Mouse (Mus musculus) stomach, embryonic 15.5 days (tissue): ENCODE measurements around the gene Ccl28. TPM values are rescaled to one million over a fixed set of nuclear protein-coding genes. Genes with fewer than 3 reads are reported as not detected.
A peak's percentile ranks its signal among the peaks of the same experiment; 100 is the strongest.

ENCODE experiments used
- ATAC-seq: fragments of 200-750 bp; cut with Nextera tagmentation; 2 replicates; pipeline ENCODE4 v1.8.0; 2017; ENCODE audit warnings: low read depth, moderate number of reproducible peaks, moderate TSS enrichment; ENCODE audit not compliant: insufficient read depth, low FRiP score
- H3K27ac ChIP-seq: fragments of 300-500 bp; sonication (generic); 2 replicates; pipeline ENCODE4 v1.5.1; 2015; ENCODE audit warnings: mild to moderate bottlenecking, inconsistent platforms
- H3K27me3 ChIP-seq: fragments of 300-500 bp; sonication (generic); replicated peaks from 2 replicates; pipeline ENCODE4 v1.6.1; 2015; ENCODE audit warnings: inconsistent platforms
- H3K36me3 ChIP-seq: fragments of 300-500 bp; sonication (generic); 2 replicates; pipeline ENCODE4 v1.6.1; 2015; ENCODE audit warnings: inconsistent platforms
- H3K4me1 ChIP-seq: fragments of 300-500 bp; sonication (generic); 2 replicates; pipeline ENCODE4 v1.6.1; 2015; ENCODE audit warnings: inconsistent platforms
- H3K4me2 ChIP-seq: fragments of 300-500 bp; sonication (generic); 2 replicates; pipeline ENCODE4 v1.6.1; 2015; ENCODE audit warnings: mild to moderate bottlenecking, inconsistent platforms
- H3K4me3 ChIP-seq: fragments of 300-500 bp; sonication (generic); replicated peaks from 2 replicates; pipeline ENCODE4 v1.5.1; 2015; ENCODE audit warnings: inconsistent platforms
- H3K9ac ChIP-seq: fragments of 300-500 bp; sonication (generic); 2 replicates; pipeline ENCODE4 v1.6.1; 2015; ENCODE audit warnings: inconsistent platforms
- H3K9me3 ChIP-seq: fragments of 300-500 bp; sonication (generic); 2 replicates; pipeline ENCODE4 v1.6.1; 2016; ENCODE audit warnings: inconsistent platforms
- WGBS: fragments of 180-500 bp; shearing (Covaris S2); methylation state at CpG from one replicate; pipeline ENCODE4 v1.1.7; 2015; 5-methylcytosine and 5-hydroxymethylcytosine counted together
- polyA plus RNA-seq: library from polyadenylated mRNA; unstranded; fragments of >200 nt; fragmentation: Nextera tagmentation; extraction: Ambion mirVana; gene quantifications from 2 replicates; pipeline ENCODE4 v1.2.1, GENCODE M21; 2015

The Ccl28 gene
- polyA plus RNA-seq, 1 experiment from 2014 or later: 0.10 TPM

DNA sequence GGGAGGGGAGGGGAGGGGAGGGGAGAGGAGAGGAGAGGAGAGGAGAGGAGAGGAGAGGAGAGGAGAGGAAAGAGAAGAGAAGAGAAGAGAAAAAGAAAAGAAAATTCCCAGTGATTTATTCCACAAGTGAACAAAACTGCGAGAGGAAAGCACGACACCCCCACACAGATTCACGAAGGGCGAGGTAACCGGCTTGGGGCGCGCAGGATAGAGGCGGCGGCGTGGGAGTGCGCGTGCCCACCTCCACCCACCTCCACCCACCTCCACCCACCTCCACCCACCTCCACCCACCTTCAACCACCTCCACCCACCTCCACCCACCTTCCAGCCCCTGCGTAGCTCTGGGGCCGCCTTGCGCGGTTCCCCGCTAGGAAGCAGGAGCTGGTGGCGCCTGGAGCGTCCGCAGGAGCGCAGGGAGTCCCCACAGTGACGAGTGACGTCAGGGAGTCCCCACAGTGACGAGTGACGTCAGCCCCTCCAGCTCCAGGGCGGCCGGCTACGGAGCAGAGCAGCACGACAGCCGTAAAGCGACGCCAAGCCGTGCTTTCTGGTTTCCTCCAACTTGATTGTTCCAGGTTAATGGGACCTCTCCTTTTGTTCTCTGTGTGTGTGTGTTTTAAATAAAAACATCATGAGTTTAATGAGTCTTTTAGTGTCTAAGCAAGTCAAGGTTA, 8.0 kb downstream of the Ccl28 start:
- no peaks in the 10 kb centered on the region for H3K9me3 ChIP-seq
- no peaks in the 10 kb centered on the region for H3K4me1 ChIP-seq
- no peak overlapping the region for H3K9ac ChIP-seq
- WGBS: 7% methylated on average over 33 of the region's 33 CpGs
- H3K27ac ChIP-seq: no peak overlapping the region
- peak overlapping the region; percentile 48 for H3K4me3 ChIP-seq
- H3K36me3 ChIP-seq: no peaks in the 10 kb centered on the region
- no peaks in the 10 kb centered on the region for H3K27me3 ChIP-seq
- peak; percentile 94 for ATAC-seq
- peak overlapping the region; percentile 54 for H3K4me2 ChIP-seq

DNA sequence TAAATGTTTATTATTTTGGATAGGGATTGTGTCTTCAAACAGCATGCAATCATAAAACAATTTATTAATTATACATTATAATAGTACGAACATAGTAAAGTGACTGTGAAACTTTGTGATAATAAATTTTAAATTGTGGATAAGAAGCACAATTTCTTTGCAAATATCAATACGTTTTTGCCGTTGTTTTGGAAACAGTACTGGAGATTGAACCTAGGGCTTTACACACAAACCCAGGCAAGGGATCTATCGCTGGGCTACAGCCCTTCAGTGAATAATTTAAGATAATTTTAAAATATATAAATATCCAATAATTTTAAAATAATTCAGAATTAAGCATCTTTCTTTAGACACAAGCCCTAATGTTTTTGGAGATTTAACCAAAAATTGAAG, 8.5 kb downstream of the Ccl28 start:
- peak overlapping the region; percentile 54; the same call in 1 of the 2 replicates for H3K4me2 ChIP-seq
- 82% methylated on average over 4 of the region's 4 CpGs for WGBS
- H3K36me3 ChIP-seq: no peaks in the 10 kb centered on the region
- ATAC-seq: no peak
- no peaks in the 10 kb centered on the region for H3K4me1 ChIP-seq
- H3K4me3 ChIP-seq: no peak overlapping the region
- no peaks in the 10 kb centered on the region for H3K9me3 ChIP-seq
- H3K9ac ChIP-seq: no peak overlapping the region
- H3K27me3 ChIP-seq: no peaks in the 10 kb centered on the region
- H3K27ac ChIP-seq: no peak overlapping the region

GRCm38 (mm10) chr13:119635496-119635895, 11.9 kb downstream of the Ccl28 start:
- no peaks in the 10 kb centered on the region for H3K9me3 ChIP-seq
- WGBS: 60% methylated on average over 2 of the region's 2 CpGs
- ATAC-seq: no peak
- no peak overlapping the region for H3K4me2 ChIP-seq
- H3K9ac ChIP-seq: no peak overlapping the region
- no peaks in the 10 kb centered on the region for H3K27me3 ChIP-seq
- H3K36me3 ChIP-seq: no peaks in the 10 kb centered on the region
- H3K4me1 ChIP-seq: no peaks in the 10 kb centered on the region
- no peak overlapping the region for H3K27ac ChIP-seq
- H3K4me3 ChIP-seq: no peak overlapping the region

GRCm38 (mm10) chr13:119637837-119638236, 14.2 kb downstream of the Ccl28 start:
- Histone ChIP-seq H3K27me3 (no peaks in the 10 kb centered on the region), H3K9ac (no peak overlapping the region), H3K27ac (no peak overlapping the region), H3K4me2 (no peak overlapping the region), H3K9me3 (no peaks in the 10 kb centered on the region), H3K36me3 (no peaks in the 10 kb centered on the region), H3K4me3 (no peak overlapping the region), H3K4me1 (no peaks in the 10 kb centered on the region)
- 75% methylated on average over 4 of the region's 4 CpGs for WGBS
- no peak for ATAC-seq

DNA sequence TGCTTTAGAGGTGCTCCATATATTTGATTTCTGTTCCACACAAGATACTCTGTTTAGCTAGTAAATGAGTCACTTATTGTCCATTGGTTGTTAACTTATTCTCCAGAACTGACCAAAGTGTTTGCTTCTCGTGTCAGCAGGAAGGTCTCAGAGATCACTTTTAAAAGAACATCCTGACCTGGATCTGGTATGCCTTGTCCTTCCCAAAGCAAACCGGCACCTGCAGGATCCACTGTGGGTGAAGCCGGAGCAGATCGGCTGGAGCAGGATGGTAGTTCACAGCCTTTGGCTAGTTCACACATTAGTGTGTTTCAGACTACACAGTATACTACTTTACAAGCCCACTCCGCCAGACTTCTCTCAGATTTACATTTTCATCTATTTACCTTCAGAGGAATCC, 14.8 kb downstream of the Ccl28 start:
- Histone ChIP-seq H3K4me2 (no peak overlapping the region), H3K27me3 (no peaks in the 10 kb centered on the region), H3K9ac (no peak overlapping the region), H3K36me3 (no peaks in the 10 kb centered on the region), H3K27ac (no peak overlapping the region), H3K9me3 (no peaks in the 10 kb centered on the region), H3K4me3 (no peak overlapping the region), H3K4me1 (no peaks in the 10 kb centered on the region)
- ATAC-seq: no peak
- WGBS: 82% methylated on average over 5 of the region's 5 CpGs

GRCm38 (mm10) chr13:119639302-119639701, 15.7 kb downstream of the Ccl28 start:
- Histone ChIP-seq H3K4me3 (no peak overlapping the region), H3K9ac (no peak overlapping the region), H3K9me3 (no peaks in the 10 kb centered on the region), H3K4me2 (no peak overlapping the region), H3K4me1 (no peaks in the 10 kb centered on the region), H3K27me3 (no peaks in the 10 kb centered on the region), H3K36me3 (no peaks in the 10 kb centered on the region), H3K27ac (no peak overlapping the region)
- ATAC-seq: no peak
- WGBS: 77% methylated on average over 5 of the region's 5 CpGs

DNA sequence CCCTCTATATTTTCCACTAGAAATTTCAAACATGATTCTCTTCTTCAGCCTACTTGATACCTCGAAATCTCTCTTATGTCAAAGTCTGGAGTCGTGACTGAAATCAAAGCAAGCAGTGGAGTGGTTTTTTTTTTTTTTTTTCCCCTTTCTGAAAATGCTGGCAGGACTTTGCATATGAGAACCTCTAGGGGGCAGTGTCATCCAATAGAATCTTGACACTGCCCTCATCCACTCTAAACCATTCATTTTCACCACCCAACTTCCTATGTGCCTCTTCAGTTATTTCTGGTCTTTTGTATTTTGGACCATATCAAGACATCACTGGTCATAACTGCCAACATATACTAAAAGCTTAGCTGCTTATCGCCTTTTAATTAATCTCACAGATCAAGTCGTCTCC, 16.9 kb downstream of the Ccl28 start:
- Histone ChIP-seq H3K27me3 (no peaks in the 10 kb centered on the region), H3K4me2 (no peak overlapping the region), H3K9me3 (no peaks in the 10 kb centered on the region), H3K36me3 (no peaks in the 10 kb centered on the region), H3K4me3 (no peak overlapping the region), H3K9ac (no peak overlapping the region), H3K27ac (no peak overlapping the region), H3K4me1 (no peaks in the 10 kb centered on the region)
- ATAC-seq: no peak
- 39% methylated on average over 4 of the region's 4 CpGs for WGBS

- Histone ChIP-seq H3K4me3 (no peak overlapping the region), H3K27me3 (no peaks in the 10 kb centered on the region), H3K4me1 (no peaks in the 10 kb centered on the region), H3K9ac (no peak overlapping the region), H3K36me3 (no peaks in the 10 kb centered on the region), H3K4me2 (no peak overlapping the region), H3K27ac (no peak overlapping the region), H3K9me3 (no peaks in the 10 kb centered on the region)
- ATAC-seq: no peak
- 68% methylated on average over 7 of the region's 7 CpGs for WGBS
These were observed 17.5 kb downstream of the Ccl28 start for GRCm38 (mm10) chr13:119641145-119641544.

DNA sequence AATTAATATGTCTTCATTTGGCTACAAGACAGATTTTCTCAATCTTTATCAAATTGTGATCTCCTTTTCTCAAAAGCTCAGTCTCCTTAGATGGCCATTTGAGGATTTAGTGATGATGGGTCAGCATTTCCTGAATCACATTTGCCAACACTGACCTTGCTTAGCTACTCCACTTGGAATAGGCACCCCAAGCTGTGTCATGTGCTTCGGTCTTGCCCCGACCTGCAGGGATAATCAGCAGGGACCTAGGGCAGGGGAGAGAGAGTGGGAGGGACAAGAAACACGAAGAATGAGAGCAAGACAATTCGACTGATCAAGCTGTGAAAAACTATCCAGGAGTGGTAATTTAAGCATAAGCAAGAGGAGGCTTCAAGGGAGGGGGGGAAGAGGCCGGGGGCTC, 21.1 kb downstream of the Ccl28 start:
- Histone ChIP-seq H3K4me3 (no peak overlapping the region), H3K27me3 (no peaks in the 10 kb centered on the region), H3K9ac (no peak overlapping the region), H3K4me2 (no peak overlapping the region), H3K4me1 (no peaks in the 10 kb centered on the region), H3K9me3 (no peaks in the 10 kb centered on the region), H3K27ac (no peak overlapping the region), H3K36me3 (no peaks in the 10 kb centered on the region)
- no peak for ATAC-seq
- 63% methylated on average over 5 of the region's 5 CpGs for WGBS

GRCm38 (mm10) chr13:119646511-119646910, 22.9 kb downstream of the Ccl28 start:
- Histone ChIP-seq H3K27ac (no peak overlapping the region), H3K4me2 (no peak overlapping the region), H3K4me3 (no peak overlapping the region), H3K9ac (no peak overlapping the region), H3K27me3 (no peaks in the 10 kb centered on the region), H3K9me3 (no peaks in the 10 kb centered on the region), H3K4me1 (no peaks in the 10 kb centered on the region), H3K36me3 (no peaks in the 10 kb centered on the region)
- WGBS: 96% methylated on average over 1 of the region's 1 CpGs
- no peak for ATAC-seq

DNA sequence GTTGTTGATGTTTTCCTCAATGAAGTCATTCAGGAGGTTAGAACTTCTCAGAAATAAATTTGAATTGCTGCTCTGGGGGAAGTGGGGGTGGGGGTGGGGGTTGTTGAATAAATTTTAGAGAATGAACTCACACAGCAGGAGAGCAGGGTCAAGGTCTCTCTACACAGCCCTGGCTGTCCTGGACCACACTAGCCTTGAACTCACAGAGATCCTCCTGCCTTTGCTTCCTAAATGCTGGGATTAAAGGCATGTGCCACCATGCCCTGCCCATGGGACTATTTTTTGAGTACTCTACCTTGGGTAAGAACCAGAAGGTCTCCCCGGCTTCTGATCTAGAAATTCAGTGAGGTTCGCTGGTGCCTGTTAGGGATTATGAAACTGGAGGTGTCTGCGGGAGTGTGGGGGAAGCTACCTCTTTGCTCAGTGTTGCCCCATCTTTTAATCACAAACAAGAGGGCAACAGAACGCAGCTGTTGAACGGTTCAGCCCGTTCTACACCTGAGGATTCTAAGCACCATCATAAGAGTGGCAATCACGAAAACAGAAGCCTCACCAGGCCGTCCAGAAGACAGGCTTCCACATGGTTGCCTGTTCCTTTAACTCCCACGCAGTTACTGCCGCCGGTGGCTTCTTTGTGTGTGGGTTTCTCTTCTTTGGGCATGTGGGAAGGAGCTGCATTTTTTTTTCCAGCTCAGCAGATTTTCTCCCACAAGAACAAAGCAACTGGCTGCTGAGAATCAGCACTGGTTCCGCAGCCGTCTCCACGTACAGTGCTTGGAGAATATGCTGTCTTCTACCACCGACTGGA, 25.5 kb downstream of the Ccl28 start:
- H3K4me2 ChIP-seq: no peak overlapping the region
- 55% methylated on average over 15 of the region's 15 CpGs for WGBS
- no peaks in the 10 kb centered on the region for H3K36me3 ChIP-seq
- no peak overlapping the region for H3K27ac ChIP-seq
- H3K4me3 ChIP-seq: no peak overlapping the region
- no peak for ATAC-seq
- no peaks in the 10 kb centered on the region for H3K27me3 ChIP-seq
- H3K9ac ChIP-seq: no peak overlapping the region
- H3K4me1 ChIP-seq: no peaks in the 10 kb centered on the region
- H3K9me3 ChIP-seq: no peaks in the 10 kb centered on the region

GRCm38 (mm10) chr13:119649699-119650046, 26.1 kb downstream of the Ccl28 start:
- no peak overlapping the region for H3K4me2 ChIP-seq
- H3K27me3 ChIP-seq: no peaks in the 10 kb centered on the region
- no peak overlapping the region for H3K9ac ChIP-seq
- H3K4me1 ChIP-seq: no peaks in the 10 kb centered on the region
- 79% methylated on average over 1 of the region's 1 CpGs for WGBS
- no peak overlapping the region for H3K27ac ChIP-seq
- no peak for ATAC-seq
- H3K9me3 ChIP-seq: no peaks in the 10 kb centered on the region
- H3K4me3 ChIP-seq: no peak overlapping the region
- no peaks in the 10 kb centered on the region for H3K36me3 ChIP-seq
